Mouse (Mus musculus): ENCODE measurements at regions not wholly inside any gene's neighbourhood (a gene's known extent, or its start where the extent isn't known, plus 50 kb on each side); places are given as distances from the start of the nearest gene placed in this dataset.

- DNase-seq = no peak
These were observed 78.9 kb upstream of the Otx2 start for GRCm38 (mm10) chr14:48752579-48752905.

GRCm38 (mm10) chr14:48751751-48752578 is 78.3 kb upstream of the Otx2 start:
- no peak for DNase-seq

- no peak for DNase-seq
These were observed 77.4 kb upstream of the Otx2 start for GRCm38 (mm10) chr14:48750994-48751393.

- no peak for DNase-seq
These were observed 75.4 kb upstream of the Otx2 start for GRCm38 (mm10) chr14:48748976-48749375.

- no peak for DNase-seq
These were observed 74.3 kb upstream of the Otx2 start for GRCm38 (mm10) chr14:48747936-48748335.

- no peak for DNase-seq
These were observed 67.5 kb upstream of the Otx2 start for GRCm38 (mm10) chr14:48740942-48741602.

GRCm38 (mm10) chr14:48739121-48739520 is 65.5 kb upstream of the Otx2 start:
- no peak for DNase-seq

- no peak for DNase-seq
These were observed 65.0 kb upstream of the Otx2 start for GRCm38 (mm10) chr14:48738641-48739040.

GRCm38 (mm10) chr14:48738213-48738612 is 64.6 kb upstream of the Otx2 start:
- no peak for DNase-seq

- DNase-seq = no peak
These were observed 63.6 kb upstream of the Otx2 start for GRCm38 (mm10) chr14:48736969-48737860.

GRCm38 (mm10) chr14:48736211-48736610 is 62.6 kb upstream of the Otx2 start:
- no peak for DNase-seq

GRCm38 (mm10) chr14:48729996-48730395 is 56.4 kb upstream of the Otx2 start:
- no peak for DNase-seq

Measured in kidney, postnatal 14 days (tissue).